Mouse (Mus musculus): ENCODE measurements at regions not wholly inside any gene's neighbourhood (a gene's known extent, or its start where the extent isn't known, plus 50 kb on each side); places are given as distances from the start of the nearest gene placed in this dataset.

DNA sequence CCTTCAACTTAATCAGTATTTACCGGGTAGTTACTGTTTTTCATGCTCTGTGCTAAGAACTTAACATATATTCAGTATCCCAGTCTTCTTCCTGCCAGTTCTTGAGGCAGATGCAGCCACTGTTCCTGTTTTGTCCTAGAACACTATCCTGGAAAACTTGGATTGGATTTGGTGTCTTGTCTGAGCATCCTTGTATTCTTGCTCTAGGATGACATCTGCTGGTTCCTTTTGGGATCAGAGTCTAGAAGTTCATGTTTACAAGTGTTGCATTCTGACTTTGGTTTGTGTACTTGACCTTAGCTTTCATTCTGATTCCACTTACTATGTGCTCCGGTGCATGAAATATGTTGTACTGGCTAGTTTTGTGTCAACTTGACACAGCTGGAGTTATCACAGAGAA lies 55.4 kb downstream of the Cldn34b3 start:
- peak; percentile 0 for DNase-seq (ENCODE audit: inconsistent ontology term)
